8 mouse cellular contexts compared by ENCODE assay signal in the genomic region with DNA sequence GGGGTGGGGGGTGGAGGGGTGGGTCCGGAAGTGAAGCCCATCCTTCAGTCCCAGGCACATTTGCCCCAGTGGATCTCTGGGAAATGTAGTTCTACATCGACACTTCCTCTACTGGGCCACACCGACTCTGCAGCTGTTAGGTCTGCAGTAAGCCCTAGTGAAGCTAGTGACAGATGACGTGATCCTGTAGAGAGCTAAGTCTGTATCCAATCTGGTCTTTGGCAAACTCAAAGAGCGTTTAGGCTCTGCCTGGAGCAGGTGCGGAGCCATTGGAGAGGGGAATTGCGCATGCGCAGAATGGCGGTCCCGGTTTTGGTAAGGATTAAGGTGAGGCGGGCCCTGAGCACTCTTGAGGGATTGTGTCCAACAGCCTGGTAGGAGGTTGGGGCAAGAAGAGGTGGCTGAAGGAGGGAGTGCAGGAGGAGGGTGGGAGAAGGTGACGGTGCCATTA. TPM values are rescaled to one million over a fixed set of nuclear protein-coding genes. Genes with fewer than 3 reads are reported as not detected.
DNase-seq lines count a peak whose midpoint lies in the region; ATAC-seq and TF ChIP-seq lines count a peak whose summit lies in the region.

Gene Zfp605, plus strand, starts transcription at position 102 of the 451 bp plus-strand sequence.

- no peaks in the 10 kb centered on the region for H3K27me3 ChIP-seq in ES-Bruce4 (ENCODE audit: control insufficient read depth, insufficient read depth, low read length, poor library complexity, severe bottlenecking)
- H3K27me3 ChIP-seq in forebrain, embryonic 13.5 days = no peaks in the 10 kb centered on the region
- no peaks in the 10 kb centered on the region for H3K27me3 ChIP-seq in liver, embryonic 15.5 days
- no peaks in the 10 kb centered on the region for H3K27me3 ChIP-seq in neural tube, embryonic 12.5 days (replicated peaks)
- H3K27me3 ChIP-seq in stomach, postnatal 0 days (ENCODE audit: control insufficient read depth, insufficient read depth, low read length) = no peaks in the 10 kb centered on the region

- peak within 1 kb of the TSS; percentile 99 for H3K4me3 ChIP-seq in ES-Bruce4 (ENCODE audit: low read depth, low read length)
- H3K4me3 ChIP-seq in forebrain, embryonic 13.5 days = peak within 1 kb of the TSS; percentile 63
- peak within 1 kb of the TSS; percentile 67 for H3K4me3 ChIP-seq in liver, embryonic 15.5 days (replicated peaks)
- peak within 1 kb of the TSS; percentile 51 for H3K4me3 ChIP-seq in neural tube, embryonic 12.5 days
- H3K4me3 ChIP-seq in stomach, postnatal 0 days (ENCODE audit: low read depth, low read length) = peak within 1 kb of the TSS; percentile 59

- no peak for TF ChIP-seq EP300 in ES-Bruce4 (IDR thresholded peaks at IDR 0.05; ENCODE audit: insufficient read depth, low read depth, low read length)
- TF ChIP-seq EP300 in stomach, postnatal 0 days (optimal IDR thresholded peaks at IDR 0.05) = no peak

- H3K4me1 ChIP-seq in ES-Bruce4 (ENCODE audit: control insufficient read depth, insufficient read depth, low read length) = peaks cover 4% of the 10 kb centered on the region
- peaks cover 21% of the 10 kb centered on the region for H3K4me1 ChIP-seq in forebrain, embryonic 13.5 days
- peaks cover 29% of the 10 kb centered on the region for H3K4me1 ChIP-seq in liver, embryonic 15.5 days (replicated peaks)
- peaks cover 13% of the 10 kb centered on the region for H3K4me1 ChIP-seq in neural tube, embryonic 12.5 days
- H3K4me1 ChIP-seq in stomach, postnatal 0 days (replicated peaks; ENCODE audit: control insufficient read depth, insufficient read depth) = no peaks in the 10 kb centered on the region

- no peaks in the 10 kb centered on the region for H3K9me3 ChIP-seq in ES-Bruce4 (replicated peaks; ENCODE audit: control insufficient read depth, insufficient read depth, low read length, poor library complexity, severe bottlenecking)
- H3K9me3 ChIP-seq in forebrain, embryonic 13.5 days (replicated peaks) = no peaks in the 10 kb centered on the region
- no peaks in the 10 kb centered on the region for H3K9me3 ChIP-seq in liver, embryonic 15.5 days (replicated peaks)
- no peaks in the 10 kb centered on the region for H3K9me3 ChIP-seq in neural tube, embryonic 12.5 days
- 0 out of 2 replicates have a peak, but pooled peaks cover 2% of the 10 kb centered on the region for H3K9me3 ChIP-seq in stomach, postnatal 0 days (ENCODE audit: control insufficient read depth, low read length)

- peak within 1 kb of the TSS; percentile 95 for H3K27ac ChIP-seq in ES-Bruce4 (ENCODE audit: insufficient read depth, low read length)
- peak within 1 kb of the TSS; percentile 94 for H3K27ac ChIP-seq in forebrain, embryonic 13.5 days
- peak within 1 kb of the TSS; percentile 95 for H3K27ac ChIP-seq in liver, embryonic 15.5 days (replicated peaks)
- peak within 1 kb of the TSS; percentile 61 for H3K27ac ChIP-seq in neural tube, embryonic 12.5 days
- H3K27ac ChIP-seq in stomach, postnatal 0 days (replicated peaks) = peak within 1 kb of the TSS; percentile 71

- peak within 1 kb of the TSS; percentile 75 for H3K4me2 ChIP-seq in forebrain, embryonic 13.5 days
- H3K4me2 ChIP-seq in liver, embryonic 15.5 days = peak within 1 kb of the TSS; percentile 81
- peak within 1 kb of the TSS; percentile 75 for H3K4me2 ChIP-seq in neural tube, embryonic 12.5 days (replicated peaks)
- peak within 1 kb of the TSS; percentile 79 for H3K4me2 ChIP-seq in stomach, postnatal 0 days (replicated peaks; ENCODE audit: low read depth)

- H3K36me3 ChIP-seq in ES-Bruce4 (ENCODE audit: control insufficient read depth, insufficient read depth, low read length, poor library complexity, severe bottlenecking) = peaks cover 3% of the 10 kb centered on the region
- H3K36me3 ChIP-seq in forebrain, embryonic 13.5 days (ENCODE audit: poor library complexity, severe bottlenecking) = peaks cover 44% of the 10 kb centered on the region
- H3K36me3 ChIP-seq in liver, embryonic 15.5 days (replicated peaks) = peaks cover 23% of the 10 kb centered on the region
- peaks cover 39% of the 10 kb centered on the region for H3K36me3 ChIP-seq in neural tube, embryonic 12.5 days
- peaks cover 9% of the 10 kb centered on the region for H3K36me3 ChIP-seq in stomach, postnatal 0 days (ENCODE audit: control insufficient read depth, insufficient read depth, low read length)

- peak; percentile 86 for DNase-seq in c-Kit-positive CD71-positive TER-119-positive erythroid progenitor cells, embryonic 14.5 days (ENCODE audit: low spot score)
- peak; percentile 91 to 92 for DNase-seq in heart, postnatal 10 days
- peak; percentile 93 to 94 for DNase-seq in kidney, postnatal 4 days
- DNase-seq in stomach, postnatal 0 days (ENCODE audit: low spot score) = peak; percentile 83

- intact Hi-C loops in heart, postnatal 10 days (cut with DNase I) = loop anchor here (5.0 kb wide), 1 partner anchor 53 kb away; no protein-coding TSS in a partner anchor

- under 1% methylated on average over 12 of the region's 12 CpGs for WGBS in forebrain, embryonic 13.5 days
- WGBS in liver, embryonic 15.5 days (ENCODE audit: insufficient replicate concordance) = 0% methylated on average over 12 of the region's 12 CpGs
- WGBS in neural tube, embryonic 12.5 days = 1% methylated on average over 12 of the region's 12 CpGs
- WGBS in stomach, postnatal 0 days = 1% methylated on average over 12 of the region's 12 CpGs

- H3K9ac ChIP-seq in ES-Bruce4 (ENCODE audit: low read depth, poor library complexity, severe bottlenecking) = peak within 1 kb of the TSS; percentile 50
- peak within 1 kb of the TSS; percentile 76 for H3K9ac ChIP-seq in forebrain, embryonic 13.5 days
- peak within 1 kb of the TSS; percentile 60 for H3K9ac ChIP-seq in liver, embryonic 15.5 days
- peak within 1 kb of the TSS; percentile 56 for H3K9ac ChIP-seq in neural tube, embryonic 12.5 days
- H3K9ac ChIP-seq in stomach, postnatal 0 days (ENCODE audit: low read length) = peak within 1 kb of the TSS; percentile 57

- ATAC-seq in forebrain, embryonic 13.5 days = peak; percentile 80
- peak; percentile 20 for ATAC-seq in liver, embryonic 15.5 days (ENCODE audit: insufficient read depth)
- peak; percentile 54 for ATAC-seq in neural tube, embryonic 12.5 days (ENCODE audit: low FRiP score, low read depth)
- ATAC-seq in stomach, postnatal 0 days (ENCODE audit: low FRiP score, low TSS enrichment) = peak; percentile 13

- TF ChIP-seq CTCF in ES-Bruce4 (IDR thresholded peaks at IDR 0.05; ENCODE audit: low read depth, low read length) = no peak
- TF ChIP-seq CTCF in stomach, postnatal 0 days (IDR thresholded peaks at IDR 0.05; ENCODE audit: low read depth) = no peak

- peak; percentile 25 for TF ChIP-seq POLR2A in ES-Bruce4 (IDR thresholded peaks at IDR 0.05; ENCODE audit: insufficient read depth, low read length)

RNA-seq across cellular contexts. Expression of gene Zfp605, which starts in this region (rescaled TPM):
- 8.5 and 9.8 TPM in 2 replicates for polyA plus RNA-seq in ES-Bruce4 (2011; ENCODE audit: insufficient read depth, insufficient read length, low read depth, missing spikeins)
- 15.5 TPM in 2 replicates for polyA plus RNA-seq in forebrain, embryonic 13.5 days (2015; fragmentation: Nextera tagmentation; extraction: Ambion mirVana)
- 1 to 10 TPM; 3.4 to 3.7 TPM for total RNA-seq in heart, postnatal 10 days (2021)
- 1.0 and 1.4 TPM in 2 replicates for polyA plus RNA-seq in liver, embryonic 15.5 days (2015; fragmentation: Nextera tagmentation; extraction: Ambion mirVana)
- polyA plus RNA-seq in neural tube, embryonic 12.5 days (2016; fragmentation: Nextera tagmentation; extraction: Ambion mirVana) = 9.3 and 14.0 TPM in 2 replicates
- 1.6 and 2.0 TPM in 2 replicates for polyA plus RNA-seq in stomach, postnatal 0 days (2015; fragmentation: Nextera tagmentation; extraction: Ambion mirVana)

Comparison
In these comparisons a context has a peak if more than half of its experiments do, and no peak if none do; other contexts are left out.
1. Peak in every context shown above with its lines: DNase-seq, ATAC-seq, H3K4me3 ChIP-seq and H3K27ac ChIP-seq.
2. ATAC-seq: peak in every context shown above with its lines; median percentile 80 in forebrain, embryonic 13.5 days; 54 in neural tube, embryonic 12.5 days; 20 in liver, embryonic 15.5 days; 13 in stomach, postnatal 0 days.